Mouse (Mus musculus) thymus, adult 2 months (tissue): ENCODE data around the gene Serinc3.
"Not testable (repeated sequence)": the region's sequence is repeated elsewhere in the genome, so short reads cannot be mapped to it uniquely, and the experiment has no call there.

Experiments
- CTCF ChIP-seq: fragments of 200-500 bp; IDR thresholded peaks from 2 replicates; pipeline ENCODE4 v1.5.1; 2012; ENCODE audit warnings: mild to moderate bottlenecking, control low read depth, low read length, moderate library complexity, borderline replicate concordance; ENCODE audit not compliant: control insufficient read depth, poor library complexity, insufficient read depth; ENCODE audit errors: extremely low read depth
- POLR2A ChIP-seq: fragments of 200-500 bp; IDR thresholded peaks from 2 replicates; pipeline ENCODE4 v1.6.1; 2012; ENCODE audit warnings: mild to moderate bottlenecking, low read length, control low read depth, moderate library complexity; ENCODE audit not compliant: control insufficient read depth, poor library complexity, insufficient read depth; ENCODE audit errors: extremely low read depth

DNA sequence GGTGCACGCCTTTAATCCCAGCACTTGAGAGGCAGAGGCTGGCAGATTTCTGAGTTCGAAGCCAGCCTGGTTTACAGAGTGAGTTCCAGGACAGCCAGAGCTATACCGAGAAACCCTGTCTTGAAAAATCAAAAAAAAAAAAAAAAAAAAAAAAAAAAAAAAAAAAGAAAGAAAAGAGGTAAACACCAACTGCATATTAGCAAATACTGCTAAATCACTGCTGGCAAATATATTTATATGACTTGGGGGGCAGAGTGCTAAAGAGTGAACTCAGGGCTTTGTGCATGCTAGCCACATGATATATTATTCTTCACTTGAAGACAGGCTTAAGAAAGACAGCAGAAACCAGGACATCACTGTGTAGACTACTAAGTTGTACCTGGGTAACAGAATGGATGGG, 23.5 kb downstream of the Serinc3 start:
- not testable (repeated sequence) for TF ChIP-seq POLR2A, CTCF
